Mouse (Mus musculus): ENCODE data around the gene Slc3a1.
A peak's percentile ranks its signal among the peaks of the same experiment; 100 is the strongest.

The Slc3a1 gene

GRCm38 (mm10) chr17:85037855-85038254 is 9.7 kb downstream of the Slc3a1 start:
- no peak for DNase-seq (ENCODE audit: low spot score)

DNA sequence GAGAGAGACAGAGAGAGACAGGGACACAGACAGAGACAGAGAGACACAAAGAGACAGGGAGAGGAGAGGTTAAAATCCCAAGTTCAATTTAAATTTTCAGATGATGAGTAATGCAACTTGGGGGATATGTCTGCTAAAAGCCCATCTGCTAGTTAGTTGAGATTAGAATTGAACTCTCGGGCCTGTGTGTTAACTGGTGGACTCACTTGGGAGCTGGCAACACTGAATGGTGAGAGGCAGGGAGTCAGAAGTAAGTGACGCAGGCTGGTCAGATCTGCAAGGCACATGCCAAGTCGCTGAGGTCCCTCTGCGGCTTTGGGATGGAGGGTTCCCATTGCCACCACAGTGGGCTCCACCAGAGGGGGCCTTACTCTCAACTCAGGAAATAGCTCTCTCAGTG is 10.1 kb downstream of the Slc3a1 start:
- DNase-seq (ENCODE audit: low spot score) = no peak

DNA sequence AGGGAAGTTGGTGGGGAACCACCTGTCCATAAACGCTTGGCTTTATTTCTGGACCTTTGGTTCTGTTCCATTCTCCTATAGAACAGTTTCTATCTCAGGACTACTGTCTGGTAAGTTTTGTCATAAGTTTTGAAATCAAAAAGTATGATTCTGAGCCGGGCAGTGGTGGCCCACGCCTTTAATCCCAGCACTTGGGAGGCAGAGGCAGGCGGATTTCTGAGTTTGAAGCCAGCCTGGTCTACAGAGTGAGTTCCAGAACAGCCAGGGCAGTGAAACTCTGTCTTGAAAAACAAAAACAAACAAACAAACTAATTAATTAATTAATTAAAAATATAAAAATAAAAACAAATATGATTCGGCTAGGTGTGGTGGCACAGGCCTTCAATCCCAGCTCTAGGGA is 10.6 kb downstream of the Slc3a1 start:
- DNase-seq (ENCODE audit: low spot score) = no peak

DNA sequence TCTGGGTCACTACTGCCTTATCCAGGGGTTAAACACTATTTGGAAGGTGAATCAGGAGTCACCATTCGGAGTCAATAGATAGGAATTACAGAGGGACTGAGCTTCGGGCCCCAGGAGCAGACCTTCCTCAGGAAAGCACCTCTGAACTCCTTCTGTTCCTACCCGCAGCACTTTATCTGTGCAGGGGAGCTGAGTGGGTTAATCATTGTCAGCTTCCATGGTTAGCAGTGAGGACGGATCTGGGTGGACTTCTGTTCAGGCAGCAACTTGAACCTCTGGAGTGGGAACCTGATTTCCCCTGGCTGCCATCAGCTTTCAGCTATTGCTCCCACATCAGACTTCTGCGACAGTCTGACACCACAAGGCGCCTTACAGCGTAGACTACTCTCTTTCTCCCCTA is 12.7 kb downstream of the Slc3a1 start:
- DNase-seq (ENCODE audit: low spot score) = no peak

GRCm38 (mm10) chr17:85042419-85042818 is 14.2 kb downstream of the Slc3a1 start:
- DNase-seq (ENCODE audit: low spot score) = no peak

- no peak for DNase-seq (ENCODE audit: low spot score)
Observed at GRCm38 (mm10) chr17:85043404-85043816, 15.2 kb downstream of the Slc3a1 start.

DNA sequence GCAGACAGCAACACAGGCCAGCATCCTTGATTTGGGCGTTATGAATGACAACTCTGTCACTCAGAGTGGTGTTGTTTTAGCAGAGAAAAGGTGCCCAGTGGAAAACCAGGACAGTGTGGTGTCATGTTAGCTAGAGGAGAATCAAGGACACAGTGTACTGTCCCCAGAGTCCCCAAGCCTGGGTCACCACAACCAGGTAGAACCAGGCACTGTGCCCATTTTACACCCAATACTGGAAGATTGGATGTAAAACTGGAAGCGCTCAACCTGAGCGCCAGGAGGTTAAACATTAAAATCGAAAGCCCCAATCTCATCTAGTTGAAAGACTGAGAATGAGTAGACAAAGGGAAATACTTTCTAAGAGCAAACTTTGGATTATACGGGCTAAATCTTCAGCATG is 16.3 kb downstream of the Slc3a1 start:
- no peak for DNase-seq (ENCODE audit: low spot score)

DNA sequence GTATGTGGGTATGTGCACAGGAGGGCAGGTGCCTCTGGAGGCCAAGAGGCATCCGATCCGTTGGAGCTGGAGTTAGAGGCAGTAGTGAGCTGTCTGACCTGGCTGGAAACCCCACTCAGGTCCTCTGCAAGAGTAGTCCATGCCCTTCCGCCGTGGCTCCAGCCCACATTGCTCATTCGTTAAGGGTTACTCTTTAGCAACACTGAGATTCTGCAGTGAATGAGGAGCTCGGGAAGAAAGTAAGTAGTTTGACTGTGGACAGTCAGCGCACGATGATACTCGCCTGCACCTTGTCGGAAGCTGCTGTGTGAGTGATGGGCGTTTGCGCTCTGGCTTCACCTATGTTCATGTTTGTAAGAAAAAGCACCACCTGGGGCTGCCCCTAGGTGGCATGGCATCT is 17.0 kb downstream of the Slc3a1 start:
- DNase-seq (ENCODE audit: low spot score) = no peak

DNA sequence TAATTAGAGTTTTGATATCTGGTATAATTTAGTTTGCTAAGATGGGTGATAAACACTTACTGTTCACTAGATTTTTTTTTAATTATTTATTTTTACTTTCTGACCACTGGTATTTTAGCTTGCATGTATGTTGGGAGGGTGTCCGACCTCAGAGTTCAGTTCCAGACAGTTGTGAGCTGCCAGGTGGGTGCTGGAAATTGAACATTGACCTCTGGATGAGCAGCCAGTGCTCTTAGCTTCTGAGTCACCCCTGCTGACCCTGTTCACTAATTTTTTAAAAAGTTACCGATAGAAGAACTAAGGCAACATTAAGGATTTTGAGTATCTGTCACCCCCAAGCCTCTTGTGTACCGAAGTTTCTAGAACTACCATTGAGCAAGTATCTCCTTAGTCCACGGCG is 20.2 kb downstream of the Slc3a1 start:
- no peak for DNase-seq (ENCODE audit: low spot score)

DNA sequence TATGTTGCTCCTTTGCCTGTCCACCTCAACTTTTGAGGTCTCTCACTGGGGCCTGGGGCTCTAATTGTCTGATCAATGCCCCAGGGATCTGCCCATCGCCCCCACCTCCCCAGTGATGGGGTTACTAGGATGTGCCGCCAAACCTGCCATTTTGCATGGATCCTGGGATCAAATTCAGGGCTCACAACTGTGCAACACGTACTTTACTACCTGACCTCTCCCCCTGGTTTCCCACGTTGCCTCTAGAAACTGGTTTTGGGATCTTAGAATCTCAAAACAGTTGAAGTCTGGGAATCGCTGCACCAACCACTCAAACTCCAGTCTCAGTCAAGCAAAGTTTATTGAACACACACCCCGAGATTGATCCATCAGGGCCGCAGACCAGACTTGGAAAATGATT is 30.1 kb downstream of the Slc3a1 start:
- no peak for DNase-seq (ENCODE audit: low spot score)

DNA sequence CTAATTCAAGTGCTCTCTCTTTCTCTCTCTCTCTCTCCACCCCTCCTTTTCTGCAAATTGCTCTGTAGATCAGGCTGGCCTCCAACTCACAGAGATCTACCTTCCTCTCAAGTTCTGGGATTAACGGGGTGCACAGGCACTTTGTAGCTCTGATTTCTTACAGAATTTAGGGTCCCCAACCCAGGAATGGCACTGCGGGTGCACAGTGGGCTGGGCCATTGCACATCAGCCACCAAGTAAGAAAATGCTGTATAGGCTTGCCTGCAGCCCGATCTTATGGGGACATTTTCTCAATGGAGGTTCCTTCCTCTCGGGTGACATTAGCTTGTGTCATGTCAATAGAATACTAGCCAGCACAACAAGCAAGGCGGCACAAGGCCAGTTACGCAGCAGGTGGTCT is 31.0 kb downstream of the Slc3a1 start:
- DNase-seq (ENCODE audit: low spot score) = no peak

GRCm38 (mm10) chr17:85063560-85063959 is 35.4 kb downstream of the Slc3a1 start:
- DNase-seq (ENCODE audit: low spot score) = no peak

DNA sequence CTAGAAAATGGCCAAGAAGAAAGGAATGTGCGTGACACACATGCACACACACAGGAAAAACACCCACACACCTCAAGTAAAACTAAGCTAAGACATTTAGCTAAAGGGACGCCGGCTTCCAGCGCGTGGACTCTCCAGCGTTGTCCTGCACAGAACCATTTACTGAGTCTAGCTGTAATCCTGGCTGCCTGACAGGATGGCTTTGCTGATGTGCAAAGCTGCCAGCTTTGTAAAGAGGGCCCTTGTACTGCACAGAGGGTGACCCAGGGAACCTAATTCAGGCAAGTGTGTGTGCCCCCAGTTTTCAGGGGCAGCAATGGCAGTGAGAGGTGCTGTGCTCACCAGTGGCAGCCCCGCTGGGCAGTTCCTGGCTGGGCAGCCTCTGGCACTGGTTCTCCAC is 39.2 kb downstream of the Slc3a1 start:
- DNase-seq (ENCODE audit: low spot score) = no peak

DNA sequence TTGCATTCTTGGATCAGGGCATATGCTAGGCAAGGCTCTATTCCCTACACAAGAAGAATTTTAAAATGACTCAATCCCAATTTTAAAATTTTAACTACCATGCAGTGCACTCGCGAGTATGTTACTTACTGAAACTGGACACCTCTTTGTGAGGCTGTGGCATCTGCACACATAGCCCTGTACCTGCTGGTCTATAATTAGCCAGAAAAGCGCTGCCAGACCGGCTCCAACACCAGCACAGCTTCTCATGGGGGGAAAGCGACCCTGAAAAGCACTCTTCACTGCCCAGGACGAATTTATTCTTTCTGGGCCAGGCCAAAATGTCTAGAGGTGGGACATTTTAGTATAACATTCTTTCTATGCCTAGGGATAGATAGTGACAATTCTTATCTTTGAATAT is 42.5 kb downstream of the Slc3a1 start:
- no peak for DNase-seq (ENCODE audit: low spot score)

DNA sequence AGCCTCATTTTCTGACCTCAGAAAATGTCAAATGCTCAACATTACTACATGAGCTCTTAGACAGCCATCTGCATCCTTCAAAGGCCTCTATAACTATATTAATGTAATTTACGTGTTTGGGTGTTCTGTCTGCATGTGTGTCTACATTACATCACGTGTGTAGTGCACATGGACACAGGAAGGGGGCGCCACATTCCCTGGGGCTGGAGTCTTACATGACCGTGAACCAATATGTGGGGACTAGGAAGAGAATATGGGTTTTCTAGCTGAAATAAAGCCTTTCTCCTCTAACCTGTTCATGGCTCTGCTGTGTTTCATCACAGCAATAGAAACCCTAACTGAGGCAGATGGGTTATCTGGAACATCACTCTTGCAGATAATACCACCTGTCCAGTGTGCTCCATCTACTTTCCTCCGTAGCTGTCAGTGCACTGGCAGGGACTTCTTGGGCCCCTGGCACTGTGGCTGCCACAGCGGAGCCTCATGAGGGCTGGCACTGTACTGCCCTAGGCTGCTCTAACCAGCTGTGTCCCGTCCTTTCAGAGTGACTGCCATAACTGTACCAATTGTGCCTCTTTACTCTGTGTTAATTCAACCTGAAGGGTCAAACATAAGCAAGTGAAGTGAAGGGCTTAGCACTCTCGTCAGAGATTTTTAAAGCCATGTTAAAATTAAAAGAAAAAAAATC is 43.1 kb downstream of the Slc3a1 start:
- no peak for DNase-seq (ENCODE audit: low spot score)

DNA sequence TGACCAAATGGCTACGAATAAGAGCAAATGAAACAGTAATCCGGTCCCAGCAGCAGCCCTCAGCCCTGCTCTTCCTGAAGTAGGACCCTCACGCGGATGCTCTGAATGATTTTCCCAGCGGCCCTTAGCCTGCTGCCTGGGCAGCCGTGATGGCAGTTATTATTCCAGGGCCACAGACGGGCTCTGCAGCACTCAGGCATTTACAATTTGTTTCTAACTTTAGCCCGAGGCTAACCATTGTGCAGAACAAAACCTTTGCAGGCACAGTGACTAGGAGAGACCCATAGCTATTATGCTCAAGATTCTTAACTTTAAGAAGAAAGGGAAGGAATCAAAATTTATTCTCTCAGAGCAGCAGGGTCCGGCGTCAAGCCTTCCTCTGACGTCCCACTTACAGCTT is 44.2 kb downstream of the Slc3a1 start:
- peak; percentile 29 for DNase-seq (ENCODE audit: low spot score)

GRCm38 (mm10) chr17:85073214-85073613 is 45.0 kb downstream of the Slc3a1 start:
- DNase-seq (ENCODE audit: low spot score) = no peak

DNA sequence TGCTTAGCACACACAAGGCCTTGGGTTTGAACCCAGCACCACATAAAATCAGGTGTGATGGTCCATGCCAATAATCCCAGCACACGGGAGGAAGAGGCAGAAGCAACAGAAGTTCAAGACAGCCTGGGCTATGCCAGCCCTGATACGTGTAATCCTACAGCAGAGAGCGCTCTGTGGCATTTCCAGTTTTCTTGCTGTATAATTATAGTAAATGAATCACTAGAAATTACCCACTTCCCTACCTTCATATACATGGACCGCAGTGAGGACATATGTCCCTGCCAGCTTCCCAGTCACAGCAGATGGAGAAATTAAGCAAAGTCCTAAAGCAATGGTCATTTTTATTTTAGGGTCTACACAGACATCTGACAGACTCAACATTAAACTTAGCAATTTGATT is 45.9 kb downstream of the Slc3a1 start:
- DNase-seq (ENCODE audit: low spot score) = no peak

DNA sequence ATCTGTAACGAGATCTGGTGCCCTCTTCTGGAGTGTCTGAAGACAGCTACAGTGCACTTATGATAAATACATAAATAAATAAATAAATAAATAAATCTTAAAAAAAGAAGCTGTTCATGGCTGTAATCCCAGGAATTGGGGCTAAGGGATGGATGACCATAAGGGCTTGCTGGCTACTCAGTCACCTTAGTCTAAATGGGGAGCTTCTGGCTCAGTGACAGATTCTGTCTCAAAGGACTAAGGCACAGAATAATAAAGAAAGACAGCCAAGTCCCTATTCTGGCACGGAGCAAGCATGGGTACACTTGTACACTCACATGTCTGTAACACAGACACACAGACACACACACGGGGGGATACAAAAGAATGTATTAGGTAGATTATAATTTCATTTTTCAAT is 51.1 kb downstream of the Slc3a1 start:
- no peak for DNase-seq (ENCODE audit: low spot score)

DNA sequence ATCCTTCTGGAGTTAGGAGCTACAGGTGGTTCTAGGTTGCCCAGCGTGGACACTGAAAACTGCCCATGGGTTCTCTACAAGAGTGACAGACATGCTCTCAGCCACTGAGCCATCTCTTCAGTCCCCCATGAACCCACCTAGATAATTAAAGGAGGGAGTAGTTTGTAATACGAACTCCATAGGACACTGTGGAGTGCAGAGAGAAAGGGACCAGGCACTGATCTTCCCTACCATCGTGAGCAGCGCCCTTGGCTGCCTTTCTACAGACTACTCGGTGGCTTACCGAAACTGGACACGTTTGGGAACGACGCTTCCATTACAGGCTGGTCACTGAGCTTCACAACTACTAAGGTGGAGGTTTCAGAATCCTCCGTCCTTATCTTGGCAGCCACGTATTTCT is 52.6 kb downstream of the Slc3a1 start:
- DNase-seq (ENCODE audit: low spot score) = no peak

DNA sequence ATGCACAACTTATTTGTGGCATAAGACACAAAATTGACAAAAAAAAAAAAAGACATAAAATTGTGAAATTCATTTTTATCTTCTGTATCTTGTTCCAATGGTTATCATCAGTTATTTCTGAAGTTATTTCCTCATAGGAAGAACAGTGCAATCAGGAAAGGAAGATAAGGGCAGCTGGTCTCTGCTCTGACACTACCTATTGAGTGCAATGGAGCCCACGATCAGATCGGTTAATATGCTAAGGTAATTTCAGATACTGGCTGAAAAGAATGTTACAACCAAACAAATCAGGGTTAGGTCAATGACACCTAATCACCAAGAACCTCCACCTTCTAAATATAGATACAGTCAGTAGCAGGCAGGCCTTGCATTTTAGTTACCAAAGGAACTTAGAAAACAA is 57.2 kb downstream of the Slc3a1 start:
- no peak for DNase-seq (ENCODE audit: low spot score)

GRCm38 (mm10) chr17:85086501-85086900 is 58.3 kb downstream of the Slc3a1 start:
- DNase-seq (ENCODE audit: low spot score) = no peak

DNA sequence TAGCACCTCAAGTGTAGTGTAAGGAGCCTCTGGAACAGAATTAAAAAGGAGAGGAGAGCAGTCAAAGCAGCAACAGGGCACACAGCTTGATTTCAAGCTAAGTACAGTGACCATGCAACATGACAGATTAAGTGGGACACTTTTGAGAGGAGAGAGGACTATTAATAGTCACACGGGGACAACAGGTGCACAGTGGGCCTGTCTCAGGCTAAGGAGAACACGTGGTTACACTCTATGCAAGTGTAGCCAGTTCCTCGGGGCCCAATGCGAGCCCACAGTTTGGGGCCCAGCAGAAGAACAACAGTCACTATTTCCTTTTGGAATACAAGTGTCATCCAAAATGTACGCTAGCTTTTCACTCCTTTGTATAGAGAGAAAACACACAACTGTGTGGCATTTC is 59.4 kb downstream of the Slc3a1 start:
- DNase-seq (ENCODE audit: low spot score) = no peak

- no peak for DNase-seq (ENCODE audit: low spot score)
Observed at GRCm38 (mm10) chr17:85088401-85088800, 60.2 kb downstream of the Slc3a1 start.

GRCm38 (mm10) chr17:85089011-85089410 is 60.8 kb downstream of the Slc3a1 start:
- DNase-seq (ENCODE audit: low spot score) = peak; percentile 25

Measured in retina, embryonic 14.5 days (tissue).